Mouse (Mus musculus): ENCODE results near the gene Slf2.

DNA sequence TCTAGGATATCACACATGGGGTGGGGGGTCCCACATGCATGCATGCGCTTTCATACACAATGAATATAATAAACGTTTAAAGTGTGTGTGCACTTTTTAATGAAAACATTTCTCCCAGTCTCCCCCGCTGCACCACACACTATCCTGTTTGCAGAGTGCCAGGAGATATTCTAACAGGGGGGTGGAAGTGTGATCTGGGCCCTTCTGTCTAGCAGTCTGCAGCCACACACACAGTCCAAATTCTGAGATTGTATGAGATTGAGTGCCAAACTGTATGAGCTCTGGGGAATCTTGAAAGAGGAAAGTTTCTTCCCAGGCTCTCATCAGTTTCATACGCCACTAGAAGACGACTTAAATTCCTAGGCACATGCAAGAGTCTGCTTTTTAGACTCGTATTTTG is 56.9 kb downstream of the Slf2 start:
- TF ChIP-seq POLR2A (IDR thresholded peaks at IDR 0.05; ENCODE audit: insufficient read depth, low read length) (no peak), CTCF (IDR thresholded peaks at IDR 0.05; ENCODE audit: low read depth, low read length) (no peak), EP300 (IDR thresholded peaks at IDR 0.05; ENCODE audit: insufficient read depth, low read depth, low read length) (no peak)
